Mouse (Mus musculus): Measurements from ENCODE around the gene Nmnat1. TPM values are rescaled to one million over a fixed set of nuclear protein-coding genes. Genes with fewer than 3 reads are reported as not detected.
A peak's percentile ranks its signal among the peaks of the same experiment; 100 is the strongest.
"Not testable (repeated sequence)": the region's sequence is repeated elsewhere in the genome, so short reads cannot be mapped to it uniquely, and the experiment has no call there.

Gene Nmnat1
- polyA plus RNA-seq, 1 experiment: 3.6 TPM

GRCm38 (mm10) chr4:149484566-149484965 is 436 bp downstream of the Nmnat1 start:
- TF ChIP-seq CTCF (IDR thresholded peaks at IDR 0.05; ENCODE audit: control insufficient read depth, insufficient read depth, low read length): no peak
- no peak for TF ChIP-seq POLR2A (IDR thresholded peaks at IDR 0.05; ENCODE audit: borderline replicate concordance, control insufficient read depth, low read depth, low read length)
- 43% methylated on average over 3 of the region's 3 CpGs for WGBS
- H3K4me1 ChIP-seq (ENCODE audit: control insufficient read depth, insufficient read depth, low read length): no peaks in the 10 kb centered on the region
- H3K27ac ChIP-seq (ENCODE audit: control insufficient read depth, insufficient read depth, low read depth, low read length, poor library complexity): no peak overlapping the region; the same call in 1 of the 2 replicates
- H3K4me3 ChIP-seq (replicated peaks; ENCODE audit: control insufficient read depth, low read depth, low read length): peak overlapping the region; percentile 80

GRCm38 (mm10) chr4:149477078-149477477 is 7.9 kb downstream of the Nmnat1 start, which contains the start of gene Tmem274:
Tmem274 (plus strand) TSS chr4:149477378.
- H3K27ac ChIP-seq (ENCODE audit: control insufficient read depth, insufficient read depth, low read depth, low read length, poor library complexity): no peak within 1 kb of the TSS
- TF ChIP-seq POLR2A (IDR thresholded peaks at IDR 0.05; ENCODE audit: borderline replicate concordance, control insufficient read depth, low read depth, low read length): no peak
- TF ChIP-seq CTCF (IDR thresholded peaks at IDR 0.05; ENCODE audit: control insufficient read depth, insufficient read depth, low read length): no peak
- WGBS: 88% methylated on average over 11 of the region's 11 CpGs

GRCm38 (mm10) chr4:149475096-149475495 is 9.9 kb downstream of the Nmnat1 start:
- no peak overlapping the region for H3K27ac ChIP-seq (ENCODE audit: control insufficient read depth, insufficient read depth, low read depth, low read length, poor library complexity)
- WGBS: 85% methylated on average over 7 of the region's 7 CpGs
- H3K4me1 ChIP-seq (ENCODE audit: control insufficient read depth, insufficient read depth, low read length): no peaks in the 10 kb centered on the region
- TF ChIP-seq CTCF (IDR thresholded peaks at IDR 0.05; ENCODE audit: control insufficient read depth, insufficient read depth, low read length): no peak
- no peak for TF ChIP-seq POLR2A (IDR thresholded peaks at IDR 0.05; ENCODE audit: borderline replicate concordance, control insufficient read depth, low read depth, low read length)
- no peak overlapping the region for H3K4me3 ChIP-seq (replicated peaks; ENCODE audit: control insufficient read depth, low read depth, low read length)

More at GRCm38 (mm10) chr4:149477078-149477477, 7.9 kb downstream of the Nmnat1 start, which contains the start of gene Tmem274:
- no peak within 1 kb of the TSS for H3K4me3 ChIP-seq (replicated peaks; ENCODE audit: control insufficient read depth, low read depth, low read length)
- H3K4me1 ChIP-seq (ENCODE audit: control insufficient read depth, insufficient read depth, low read length): no peaks in the 10 kb centered on the region

GRCm38 (mm10) chr4:149469557-149469956 is 15.4 kb downstream of the Nmnat1 start:
- WGBS: 54% methylated on average over 3 of the region's 3 CpGs
- H3K4me1 ChIP-seq (ENCODE audit: control insufficient read depth, insufficient read depth, low read length): no peaks in the 10 kb centered on the region; the same call in 1 of the 2 replicates
- no peak overlapping the region for H3K27ac ChIP-seq (ENCODE audit: control insufficient read depth, insufficient read depth, low read depth, low read length, poor library complexity)
- no peak overlapping the region for H3K4me3 ChIP-seq (replicated peaks; ENCODE audit: control insufficient read depth, low read depth, low read length)
- TF ChIP-seq CTCF (IDR thresholded peaks at IDR 0.05; ENCODE audit: control insufficient read depth, insufficient read depth, low read length) (no peak), POLR2A (IDR thresholded peaks at IDR 0.05; ENCODE audit: borderline replicate concordance, control insufficient read depth, low read depth, low read length) (no peak)

- Histone ChIP-seq H3K27ac (ENCODE audit: control insufficient read depth, insufficient read depth, low read depth, low read length, poor library complexity) (no peak overlapping the region), H3K4me1 (ENCODE audit: control insufficient read depth, insufficient read depth, low read length) (no peaks in the 10 kb centered on the region; the same call in 1 of the 2 replicates), H3K4me3 (replicated peaks; ENCODE audit: control insufficient read depth, low read depth, low read length) (no peak overlapping the region)
- no peak for TF ChIP-seq CTCF (IDR thresholded peaks at IDR 0.05; ENCODE audit: control insufficient read depth, insufficient read depth, low read length)
- TF ChIP-seq POLR2A (IDR thresholded peaks at IDR 0.05; ENCODE audit: borderline replicate concordance, control insufficient read depth, low read depth, low read length): no peak
- 59% methylated on average over 6 of the region's 6 CpGs for WGBS
Observed at GRCm38 (mm10) chr4:149463435-149463950, 21.5 kb downstream of the Nmnat1 start.

GRCm38 (mm10) chr4:149462305-149462971 is 22.6 kb downstream of the Nmnat1 start:
- TF ChIP-seq POLR2A (IDR thresholded peaks at IDR 0.05; ENCODE audit: borderline replicate concordance, control insufficient read depth, low read depth, low read length) (no peak), CTCF (IDR thresholded peaks at IDR 0.05; ENCODE audit: control insufficient read depth, insufficient read depth, low read length) (no peak)
- 17% methylated on average over 6 of the region's 6 CpGs for WGBS
- no peak overlapping the region for H3K4me3 ChIP-seq (replicated peaks; ENCODE audit: control insufficient read depth, low read depth, low read length)
- no peak overlapping the region for H3K27ac ChIP-seq (ENCODE audit: control insufficient read depth, insufficient read depth, low read depth, low read length, poor library complexity)
- no peaks in the 10 kb centered on the region; the same call in 1 of the 2 replicates for H3K4me1 ChIP-seq (ENCODE audit: control insufficient read depth, insufficient read depth, low read length)

GRCm38 (mm10) chr4:149461579-149462304 is 23.3 kb downstream of the Nmnat1 start:
- Histone ChIP-seq H3K4me1 (ENCODE audit: control insufficient read depth, insufficient read depth, low read length) (no peaks in the 10 kb centered on the region; the same call in 1 of the 2 replicates), H3K27ac (ENCODE audit: control insufficient read depth, insufficient read depth, low read depth, low read length, poor library complexity) (no peak overlapping the region), H3K4me3 (replicated peaks; ENCODE audit: control insufficient read depth, low read depth, low read length) (no peak overlapping the region)
- WGBS: 18% methylated on average over 7 of the region's 7 CpGs
- no peak for TF ChIP-seq POLR2A (IDR thresholded peaks at IDR 0.05; ENCODE audit: borderline replicate concordance, control insufficient read depth, low read depth, low read length)
- no peak for TF ChIP-seq CTCF (IDR thresholded peaks at IDR 0.05; ENCODE audit: control insufficient read depth, insufficient read depth, low read length)

GRCm38 (mm10) chr4:149460475-149460874 is 24.5 kb downstream of the Nmnat1 start:
- TF ChIP-seq CTCF (IDR thresholded peaks at IDR 0.05; ENCODE audit: control insufficient read depth, insufficient read depth, low read length): 0 out of 2 replicates have a peak, but pooled peaks have one; percentile 6
- WGBS: 90% methylated on average over 2 of the region's 2 CpGs
- H3K27ac ChIP-seq (ENCODE audit: control insufficient read depth, insufficient read depth, low read depth, low read length, poor library complexity); H3K4me1 ChIP-seq (ENCODE audit: control insufficient read depth, insufficient read depth, low read length); H3K4me3 ChIP-seq (replicated peaks; ENCODE audit: control insufficient read depth, low read depth, low read length): not testable (repeated sequence)

Data from bone marrow, adult 2 months (tissue).